ENCODE assay signal across 15 mouse cellular contexts in genomic region chr7:68282304-68283132, GRCm38 (mm10). TPM values are rescaled to one million over a fixed set of nuclear protein-coding genes. Genes with fewer than 3 reads are reported as not detected.
DNase-seq lines count a peak whose midpoint lies in the region; ATAC-seq lines count a peak whose summit lies in the region.
"Had no signal": no experiment of that assay in that cellular context is flagged by ENCODE, and none has a peak within 500 bp of the region (broad histone marks: within the 10 kb centered on the region; RNA-seq: fewer than 3 reads in every experiment).

No protein-coding gene starts in this region.

- no peaks in the 10 kb centered on the region for H3K27me3 ChIP-seq in heart, embryonic 15.5 days
- H3K27me3 ChIP-seq in hindbrain, embryonic 10.5 days (ENCODE audit: insufficient read depth, poor library complexity, severe bottlenecking), result peaks cover 6% of the 10 kb centered on the region

- no peaks in the 10 kb centered on the region for H3K36me3 ChIP-seq in heart, embryonic 15.5 days
- H3K36me3 ChIP-seq in hindbrain, embryonic 10.5 days, result no peaks in the 10 kb centered on the region
- H3K36me3 ChIP-seq: heart, embryonic 12.5 days; midbrain, embryonic 13.5 days had no signal

- H3K9me3 ChIP-seq in heart, embryonic 15.5 days (replicated peaks), result no peaks in the 10 kb centered on the region
- no peaks in the 10 kb centered on the region for H3K9me3 ChIP-seq in hindbrain, embryonic 10.5 days
- H3K9me3 ChIP-seq: heart, embryonic 12.5 days; midbrain, embryonic 13.5 days had no signal

- no peak overlapping the region for H3K27ac ChIP-seq in heart, embryonic 15.5 days
- H3K27ac ChIP-seq in hindbrain, embryonic 10.5 days, result no peak overlapping the region
- H3K27ac ChIP-seq: midbrain, embryonic 13.5 days had no signal

- no peak for DNase-seq in heart, postnatal 4 days
- DNase-seq in naive thymus-derived CD4-positive, alpha-beta T cell, adult 2 months (ENCODE audit: low read depth), result peak; percentile 78
- no peak for DNase-seq in right cerebral cortex, postnatal 25 days
- DNase-seq in hindbrain, embryonic 10.5 days (ENCODE audit: low spot score), result no peak
- DNase-seq in left cerebral cortex, adult 9 months (ENCODE audit: low spot score in 2 of 2), result no peak
- DNase-seq: adrenal gland, postnatal 14 days; cerebellum, adult 18-20 months; kidney, postnatal 14 days; lung, adult 18-20 months had no signal

- H3K9ac ChIP-seq in heart, embryonic 15.5 days, result no peak overlapping the region
- H3K9ac ChIP-seq: heart, embryonic 12.5 days; midbrain, embryonic 13.5 days had no signal

- no peaks in the 10 kb centered on the region; the same call in 1 of the 2 replicates for H3K4me1 ChIP-seq in heart, embryonic 15.5 days (replicated peaks)
- peaks cover 12% of the 10 kb centered on the region for H3K4me1 ChIP-seq in hindbrain, embryonic 10.5 days (replicated peaks)
- H3K4me1 ChIP-seq: midbrain, embryonic 13.5 days had no signal

- peak overlapping the region; percentile 16; the same call in 1 of the 2 replicates for H3K4me2 ChIP-seq in heart, embryonic 15.5 days
- H3K4me2 ChIP-seq: heart, embryonic 12.5 days; midbrain, embryonic 13.5 days had no signal

- WGBS in heart, embryonic 15.5 days, result 78% methylated on average over 22 of the region's 22 CpGs
- WGBS in hindbrain, embryonic 10.5 days, result 89% methylated on average over 22 of the region's 22 CpGs

- ATAC-seq in heart, embryonic 15.5 days (replicated peaks; ENCODE audit: insufficient number of reproducible peaks, insufficient read depth, low FRiP score, low read depth), result no peak
- peak; percentile 25 for ATAC-seq in CD4-positive, CD25-positive, alpha-beta regulatory T cell, adult 4 months
- peak; percentile 27 for ATAC-seq in inflammation-experienced regulatory T-cells, adult 6 months
- ATAC-seq: midbrain, embryonic 13.5 days had no signal

- no peak overlapping the region for H3K4me3 ChIP-seq in heart, embryonic 15.5 days
- no peak overlapping the region for H3K4me3 ChIP-seq in hindbrain, embryonic 10.5 days
- H3K4me3 ChIP-seq: heart, embryonic 12.5 days; midbrain, embryonic 13.5 days had no signal

RNA-seq across cellular contexts. Expression of gene Fam169b, which starts 8.9 kb away (rescaled TPM):
- 1.0 and 10.5 TPM in 2 replicates for polyA plus RNA-seq in heart, embryonic 15.5 days (2015; fragmentation: Nextera tagmentation; extraction: Ambion mirVana)
- total RNA-seq in heart, postnatal 4 days (2021), result under 1 TPM in 1 of 2 experiments, not detected in 1; 0.24 TPM
- 100 to 1,000 TPM; 124 to 148 TPM for polyA plus RNA-seq in CD4-positive, CD25-positive, alpha-beta regulatory T cell, adult 4 months (2017; shearing (Covaris generic))
- 100 to 1,000 TPM in 2 of 3 experiments, 10 to 100 TPM in 1; 45.3 to 127 (median 108) TPM for polyA plus RNA-seq in inflammation-experienced regulatory T-cells, adult 6 months (2017; shearing (Covaris generic))
- 0.80 and 1.2 TPM in 2 replicates for polyA plus RNA-seq in hindbrain, embryonic 10.5 days (2016; fragmentation: Nextera tagmentation; extraction: Ambion mirVana)
- polyA plus RNA-seq: midbrain, embryonic 13.5 days; neural tube, embryonic 14.5 days had no signal

RNA-seq across cellular contexts. Expression of gene Pgpep1l, which starts 18.5 kb away (rescaled TPM):
- polyA plus RNA-seq in heart, embryonic 15.5 days (2015; fragmentation: Nextera tagmentation; extraction: Ambion mirVana), result 0.25 and 0.44 TPM in 2 replicates
- total RNA-seq in heart, postnatal 4 days (2021), result not detected
- 1 to 10 TPM; 6.2 to 6.6 TPM for polyA plus RNA-seq in CD4-positive, CD25-positive, alpha-beta regulatory T cell, adult 4 months (2017; shearing (Covaris generic))
- 1 to 10 TPM in 2 of 3 experiments, under 1 TPM in 1; 0.98 to 6.9 (median 4.2) TPM for polyA plus RNA-seq in inflammation-experienced regulatory T-cells, adult 6 months (2017; shearing (Covaris generic))
- not detected in 2 replicates for polyA plus RNA-seq in hindbrain, embryonic 10.5 days (2016; fragmentation: Nextera tagmentation; extraction: Ambion mirVana)
- total RNA-seq: adrenal gland, postnatal 14 days had no signal
- polyA plus RNA-seq: heart, embryonic 12.5 days; midbrain, embryonic 13.5 days; neural tube, embryonic 14.5 days had no signal
